Mouse (Mus musculus) monocyte, adult 59 days (primary cell): ENCODE measurements around the gene G2e3. TPM values are rescaled to one million over a fixed set of nuclear protein-coding genes. Genes with fewer than 3 reads are reported as not detected.

ENCODE experiments used
- total RNA-seq, 2 experiments: library from RNA; stranded (reverse); gene quantifications; one replicate each; pipeline ENCODE4 v1.2.4; 2023

Gene G2e3
- total RNA-seq, result 1 to 10 TPM; 5.9 to 7.7 TPM

DNA sequence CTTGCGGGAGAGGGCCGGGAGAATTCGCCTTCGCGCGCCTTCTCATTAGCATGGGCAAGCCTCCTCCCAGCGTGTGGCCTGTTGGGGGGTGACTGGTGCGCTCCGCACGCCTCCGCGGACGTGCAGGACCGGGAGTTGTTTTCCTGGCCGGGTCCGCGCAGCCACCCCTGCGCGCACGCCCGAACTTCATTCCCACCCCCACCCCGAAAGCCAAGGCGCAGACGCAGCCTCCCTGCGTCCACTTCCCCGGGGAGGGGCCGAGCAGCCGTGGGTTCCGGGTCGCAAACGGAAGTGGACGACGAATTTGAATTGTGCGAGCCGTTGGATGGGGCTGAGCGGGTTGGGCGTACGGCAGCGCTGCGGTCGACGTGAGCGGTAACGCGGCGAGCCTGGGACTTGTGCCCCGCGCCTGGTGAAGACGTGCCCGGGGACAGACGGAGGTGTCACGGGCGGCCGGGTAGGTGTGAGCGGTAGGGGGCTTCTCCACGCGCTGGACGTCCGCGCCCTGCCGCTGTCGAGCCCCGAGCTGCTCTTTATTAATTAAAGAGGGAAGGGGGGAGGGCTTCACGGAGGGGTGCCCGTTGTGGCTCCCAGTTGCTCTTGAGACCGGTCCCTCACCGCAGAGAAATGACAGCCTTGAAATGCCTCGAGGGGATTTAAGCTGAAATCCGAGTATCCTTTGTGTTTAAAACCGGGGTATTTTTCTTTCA, at the start of gene G2e3:
Gene G2e3 (plus strand): TSS at position 74 of the 710 bp plus-strand sequence.

DNA sequence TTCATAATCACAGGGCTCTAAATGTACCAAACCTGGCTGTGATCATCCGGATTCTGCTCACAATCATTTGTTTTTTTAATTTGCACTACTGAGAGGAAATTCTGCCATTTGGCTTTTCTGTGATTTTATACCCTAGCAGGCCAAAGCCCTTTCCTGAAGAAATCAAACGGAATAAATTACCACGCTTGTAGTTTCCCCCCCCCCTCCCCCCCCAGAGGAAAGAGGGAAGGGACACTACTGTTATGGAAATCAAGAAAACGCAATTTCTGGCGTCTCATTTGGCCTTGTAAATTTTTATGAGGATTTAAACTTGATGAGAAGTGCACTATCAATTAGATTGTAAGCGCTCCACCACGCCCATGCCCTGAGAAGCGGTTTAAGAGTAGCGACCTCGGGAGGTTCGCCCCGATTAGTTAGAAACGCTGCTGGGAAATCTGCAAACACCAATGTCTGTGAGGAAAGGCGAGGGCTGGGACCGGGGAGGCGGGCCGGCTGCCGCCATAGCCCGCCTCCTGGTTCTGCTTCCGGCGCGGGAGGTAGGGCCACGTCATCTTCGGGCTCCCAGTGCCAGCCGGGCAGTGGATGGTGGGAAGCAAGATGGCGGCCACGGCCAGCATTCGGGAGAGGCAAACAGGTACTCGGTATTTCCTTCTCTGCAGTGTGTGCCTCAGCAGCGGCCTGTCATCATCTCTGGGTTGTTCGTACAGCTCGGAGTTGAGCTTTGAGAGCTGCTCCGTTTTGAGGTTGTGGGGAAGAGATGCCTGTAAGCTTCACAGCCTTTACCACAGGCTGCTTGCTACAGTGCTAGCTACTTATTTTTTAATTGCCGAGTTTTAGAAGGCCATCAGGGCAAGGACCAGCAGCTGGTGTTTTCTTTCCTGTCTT, 29.4 kb downstream of the G2e3 start, which contains the start of gene Scfd1:
Gene Scfd1 (plus strand): TSS at position 508 of the 885 bp plus-strand sequence.

Other genes starting within 250 kb of the G2e3 start
- 10 to 100 TPM; 45.1 to 46.7 TPM for gene Scfd1, start 29.4 kb downstream of the G2e3 start, total RNA-seq
- 1 to 10 TPM; 1.0 to 1.3 TPM for gene Coch, start 245.3 kb downstream of the G2e3 start, total RNA-seq